Mouse (Mus musculus) limb, embryonic 11.5 days (tissue): ENCODE results near the gene Myof. TPM values are rescaled to one million over a fixed set of nuclear protein-coding genes. Genes with fewer than 3 reads are reported as not detected.

Source experiments
- ATAC-seq: fragments of 200-750 bp; cut with Nextera tagmentation; 2 replicates; pipeline ENCODE4 v1.8.0; 2017; ENCODE audit warnings: low read depth; ENCODE audit not compliant: insufficient number of reproducible peaks, low FRiP score, low TSS enrichment
- DNase-seq: peaks from one replicate; pipeline ENCODE4 v3.0.0-alpha.2; 2015; ENCODE audit warnings: low spot score
- H3K27ac ChIP-seq: fragments of 300-500 bp; sonication (generic); replicated peaks from 2 replicates; pipeline ENCODE4 v1.5.1; 2014; ENCODE audit warnings: low read depth, mild to moderate bottlenecking, low read length
- H3K27me3 ChIP-seq: fragments of 300-500 bp; sonication (generic); 2 replicates; pipeline ENCODE4 v1.6.1; 2014; ENCODE audit warnings: mild to moderate bottlenecking, low read length, mixed read lengths; ENCODE audit not compliant: control insufficient read depth, insufficient read depth
- H3K36me3 ChIP-seq: fragments of 300-500 bp; sonication (generic); 2 replicates; pipeline ENCODE4 v1.6.1; 2014; ENCODE audit warnings: mild to moderate bottlenecking, low read length, moderate library complexity, mixed read lengths; ENCODE audit not compliant: control insufficient read depth, insufficient read depth
- H3K4me1 ChIP-seq: fragments of 300-500 bp; sonication (generic); 2 replicates; pipeline ENCODE4 v1.6.1; 2014; ENCODE audit warnings: low read length, mixed read lengths; ENCODE audit not compliant: control insufficient read depth, insufficient read depth
- H3K4me2 ChIP-seq: fragments of 300-500 bp; sonication (generic); 2 replicates; pipeline ENCODE4 v1.6.1; 2014; ENCODE audit warnings: low read depth, mild to moderate bottlenecking, moderate library complexity; ENCODE audit not compliant: severe bottlenecking
- H3K4me3 ChIP-seq: fragments of 300-500 bp; sonication (generic); 2 replicates; pipeline ENCODE4 v1.5.1; 2014; ENCODE audit warnings: low read depth, low read length
- H3K9ac ChIP-seq: fragments of 300-500 bp; sonication (generic); 2 replicates; pipeline ENCODE4 v1.6.1; 2014; ENCODE audit warnings: mild to moderate bottlenecking, low read length
- H3K9me3 ChIP-seq: fragments of 300-500 bp; sonication (generic); 2 replicates; pipeline ENCODE4 v1.6.1; 2016; ENCODE audit warnings: low read length; ENCODE audit not compliant: control insufficient read depth
- WGBS: fragments of 180-500 bp; shearing (Covaris S2); extraction: QIAGEN DNeasy Blood & Tissue Kit; methylation state at CpG from one replicate; pipeline ENCODE4 v1.1.7; 2014; 5-methylcytosine and 5-hydroxymethylcytosine counted together
- polyA plus RNA-seq: library from polyadenylated mRNA; unstranded; fragments of >200 nt; fragmentation: Nextera tagmentation; extraction: Ambion mirVana; gene quantifications from 2 replicates; pipeline ENCODE4 v1.2.1, GENCODE M21; 2014

Gene Myof
- polyA plus RNA-seq, 1 experiment from 2014 or later = 3.1 TPM

DNA sequence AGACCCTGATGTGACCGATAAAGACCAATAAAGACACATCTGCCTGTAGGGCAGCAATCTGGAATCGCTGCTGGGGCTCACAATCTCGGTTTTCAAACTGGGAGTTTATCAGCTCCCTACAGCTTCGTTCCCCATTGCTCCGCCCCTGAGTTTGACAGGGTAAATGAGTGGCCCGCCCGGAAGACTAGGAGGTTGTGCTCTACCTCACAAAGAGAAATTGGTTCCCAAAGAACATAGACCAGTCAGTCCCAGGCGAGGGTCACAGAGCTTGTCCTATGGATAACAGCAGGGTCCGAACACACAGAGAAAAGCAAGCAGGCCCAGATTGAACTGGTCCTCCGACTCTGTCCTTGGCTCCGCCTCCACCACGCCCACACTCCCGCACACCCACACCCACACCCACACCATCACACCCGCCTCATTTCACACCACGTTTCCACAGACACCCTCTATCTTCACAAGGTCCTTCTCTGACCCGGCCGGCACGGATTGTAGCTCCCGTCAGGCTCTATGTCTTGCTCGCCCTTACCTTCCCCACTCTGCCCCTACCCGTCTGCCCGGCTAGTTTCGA, 10.9 kb upstream of the Myof start:
- no peak overlapping the region for H3K27ac ChIP-seq
- H3K27me3 ChIP-seq = no peaks in the 10 kb centered on the region
- 0 out of 2 replicates have a peak, but pooled peaks cover 2% of the 10 kb centered on the region for H3K36me3 ChIP-seq
- H3K9me3 ChIP-seq = no peaks in the 10 kb centered on the region
- H3K4me1 ChIP-seq = peaks cover 10% of the 10 kb centered on the region
- peak; percentile 88 for ATAC-seq
- no peak overlapping the region for H3K9ac ChIP-seq
- H3K4me2 ChIP-seq = peak overlapping the region; percentile 39
- WGBS = under 1% methylated on average over 23 of the region's 23 CpGs
- DNase-seq = no peak
- H3K4me3 ChIP-seq = peak overlapping the region; percentile 60

DNA sequence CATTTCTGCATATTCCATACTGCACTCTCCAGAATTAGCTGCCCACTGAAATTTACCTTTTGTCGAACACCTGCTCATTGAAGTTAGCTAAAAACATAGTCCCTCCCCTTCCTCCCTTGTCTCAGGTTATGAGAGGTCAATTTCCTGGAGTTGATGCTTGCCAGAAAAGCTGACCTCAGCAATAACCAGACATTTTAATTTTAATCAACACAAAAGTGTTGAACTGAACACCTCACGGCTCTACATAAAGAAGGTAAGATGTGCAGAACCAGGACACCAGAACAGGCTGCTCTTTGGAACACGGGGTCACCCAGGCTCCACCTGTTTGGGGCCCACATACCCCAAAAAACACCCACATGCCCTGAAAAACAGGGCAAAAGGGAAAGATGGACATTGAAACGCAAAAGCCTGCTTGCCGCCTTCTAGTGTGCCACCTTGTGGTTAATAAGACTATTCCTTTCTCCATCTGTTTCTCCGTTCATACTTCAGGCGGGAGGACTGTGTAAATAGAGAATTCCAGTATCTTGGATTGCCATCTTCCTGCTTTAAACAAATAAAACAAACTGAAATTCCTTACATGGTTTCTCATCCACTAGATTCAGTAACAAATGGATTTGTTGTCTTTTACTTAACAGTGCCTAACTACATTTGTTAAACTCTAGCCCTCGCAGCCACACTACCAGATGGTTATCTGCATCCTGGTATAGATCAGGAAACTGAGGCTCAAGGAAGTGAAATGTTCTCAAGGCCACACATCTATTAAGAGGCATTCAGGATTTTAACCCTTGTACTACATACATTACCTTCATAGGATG, 10.1 kb upstream of the Myof start:
- Histone ChIP-seq H3K9ac (no peak overlapping the region), H3K4me3 (peak overlapping the region; percentile 60), H3K27ac (no peak overlapping the region), H3K4me1 (peaks cover 10% of the 10 kb centered on the region), H3K9me3 (no peaks in the 10 kb centered on the region), H3K4me2 (peak overlapping the region; percentile 39), H3K36me3 (0 out of 2 replicates have a peak, but pooled peaks cover 2% of the 10 kb centered on the region), H3K27me3 (no peaks in the 10 kb centered on the region)
- no peak for ATAC-seq
- 29% methylated on average over 8 of the region's 8 CpGs for WGBS
- DNase-seq = peak; percentile 44

DNA sequence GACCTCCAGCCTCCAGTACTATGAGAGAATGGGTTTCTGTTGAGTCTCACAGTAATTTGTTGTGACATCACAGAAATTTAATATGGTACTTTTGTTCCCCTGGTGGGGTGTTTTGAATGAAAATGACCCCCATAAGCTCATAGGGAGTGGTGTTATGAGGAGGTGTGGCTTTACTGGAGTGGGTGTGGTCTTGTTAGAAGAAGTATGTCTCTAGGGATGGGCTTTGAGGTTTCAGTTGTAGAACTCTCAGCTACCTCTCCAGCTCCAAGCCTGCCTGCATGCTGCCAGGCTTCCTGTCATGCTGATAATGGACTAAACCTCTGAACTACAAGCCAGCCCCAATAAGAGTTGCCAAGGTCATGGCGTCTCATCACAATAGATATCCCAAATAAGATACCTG, 6.3 kb upstream of the Myof start:
- no peak for ATAC-seq
- H3K27me3 ChIP-seq = no peaks in the 10 kb centered on the region
- H3K4me1 ChIP-seq = peaks cover 3% of the 10 kb centered on the region; the same call in 1 of the 2 replicates

DNA sequence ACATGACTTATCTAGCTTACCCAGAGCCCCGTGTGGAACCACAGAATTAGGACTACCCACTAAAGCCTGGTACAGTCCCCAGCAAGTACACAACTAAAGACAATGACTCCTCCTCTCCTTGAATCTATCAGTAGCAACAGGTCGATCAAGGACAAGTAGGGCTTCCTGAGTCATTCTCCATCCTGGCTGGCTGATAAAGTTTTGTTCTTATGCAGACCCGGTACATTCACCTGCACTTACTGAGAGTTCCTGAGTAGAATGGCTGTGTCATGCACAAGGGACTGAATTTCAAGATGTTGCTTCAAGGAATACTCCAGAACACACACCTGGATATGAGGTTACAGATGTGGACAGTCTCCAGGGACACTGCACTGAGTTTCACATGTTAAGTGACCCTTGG, 1.8 kb upstream of the Myof start:
- Histone ChIP-seq H3K9me3 (no peaks in the 10 kb centered on the region), H3K36me3 (no peaks in the 10 kb centered on the region), H3K4me3 (no peak overlapping the region), H3K9ac (no peak overlapping the region), H3K4me1 (0 out of 2 replicates have a peak, but pooled peaks cover 4% of the 10 kb centered on the region), H3K27me3 (peaks cover 5% of the 10 kb centered on the region; the same call in 1 of the 2 replicates), H3K4me2 (no peak overlapping the region), H3K27ac (no peak overlapping the region)
- DNase-seq (no peak), ATAC-seq (no peak)
- WGBS = 90% methylated on average over 3 of the region's 3 CpGs

More for the DNA sequence above, 6.3 kb upstream of the Myof start:
- Histone ChIP-seq H3K27ac (no peak overlapping the region), H3K36me3 (no peaks in the 10 kb centered on the region), H3K9me3 (no peaks in the 10 kb centered on the region), H3K9ac (no peak overlapping the region), H3K4me3 (no peak overlapping the region), H3K4me2 (no peak overlapping the region)
- WGBS = 85% methylated on average over 1 of the region's 1 CpGs
- no peak for DNase-seq

DNA sequence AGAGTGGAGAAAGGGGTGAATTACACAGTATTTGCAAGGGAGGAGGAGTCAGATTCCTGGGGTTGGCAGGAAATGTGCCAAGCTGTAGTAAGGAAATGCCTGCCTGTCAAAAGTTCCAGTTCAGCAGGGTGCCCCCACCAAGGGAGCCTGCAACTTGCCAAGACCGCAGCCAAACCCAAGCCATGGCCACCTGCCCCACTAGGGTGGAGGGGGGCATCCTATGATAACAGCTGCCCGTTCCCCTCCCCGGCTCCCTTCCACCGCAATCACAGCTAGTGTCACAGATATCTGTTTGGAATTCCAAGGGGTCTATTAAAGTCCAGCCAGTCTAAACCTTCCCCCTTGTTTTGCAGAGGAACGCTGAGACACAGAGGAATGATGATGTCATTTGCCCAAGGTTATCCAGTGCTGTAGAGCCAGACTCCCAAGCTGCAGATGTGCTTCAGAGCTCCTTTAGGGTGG, 1.1 kb downstream of the Myof start:
- peak overlapping the region; percentile 54; the same call in 1 of the 2 replicates for H3K4me2 ChIP-seq
- no peak overlapping the region for H3K27ac ChIP-seq
- ATAC-seq (no peak), DNase-seq (no peak)
- WGBS = 27% methylated on average over 5 of the region's 5 CpGs
- peaks cover 5% of the 10 kb centered on the region; the same call in 1 of the 2 replicates for H3K27me3 ChIP-seq
- H3K9ac ChIP-seq = no peak overlapping the region
- 0 out of 2 replicates have a peak, but pooled peaks cover 4% of the 10 kb centered on the region for H3K4me1 ChIP-seq
- no peaks in the 10 kb centered on the region for H3K9me3 ChIP-seq
- no peaks in the 10 kb centered on the region for H3K36me3 ChIP-seq
- 0 out of 2 replicates have a peak overlapping the region, but pooled peaks have one; percentile 3 for H3K4me3 ChIP-seq

DNA sequence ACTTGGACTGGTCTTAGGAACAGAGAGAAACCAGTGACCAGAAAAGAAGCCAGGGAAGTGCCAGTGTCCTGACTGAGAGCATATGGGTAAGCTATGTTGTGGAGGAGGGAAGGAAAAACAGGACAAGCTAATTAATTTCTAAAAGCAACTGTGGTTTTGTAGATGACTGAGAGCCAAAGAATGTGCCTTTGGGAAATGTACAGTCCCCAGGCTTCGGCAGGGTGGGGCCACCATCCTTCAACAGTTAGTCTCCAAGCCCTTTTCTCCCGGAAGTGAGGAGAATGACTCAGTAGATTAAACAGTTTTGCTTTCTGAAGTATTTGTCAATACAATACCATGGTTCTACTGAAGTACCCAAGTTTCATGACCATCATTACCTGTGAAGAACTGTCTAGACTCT, 5.1 kb downstream of the Myof start:
- no peak overlapping the region for H3K9ac ChIP-seq
- WGBS = 90% methylated on average over 2 of the region's 2 CpGs
- H3K4me3 ChIP-seq = no peak overlapping the region
- H3K27me3 ChIP-seq = peaks cover 5% of the 10 kb centered on the region; the same call in 1 of the 2 replicates
- no peak for DNase-seq
- no peak overlapping the region for H3K27ac ChIP-seq
- no peaks in the 10 kb centered on the region for H3K36me3 ChIP-seq
- ATAC-seq = no peak
- H3K4me2 ChIP-seq = no peak overlapping the region
- H3K9me3 ChIP-seq = no peaks in the 10 kb centered on the region
- H3K4me1 ChIP-seq = 0 out of 2 replicates have a peak, but pooled peaks cover 4% of the 10 kb centered on the region

DNA sequence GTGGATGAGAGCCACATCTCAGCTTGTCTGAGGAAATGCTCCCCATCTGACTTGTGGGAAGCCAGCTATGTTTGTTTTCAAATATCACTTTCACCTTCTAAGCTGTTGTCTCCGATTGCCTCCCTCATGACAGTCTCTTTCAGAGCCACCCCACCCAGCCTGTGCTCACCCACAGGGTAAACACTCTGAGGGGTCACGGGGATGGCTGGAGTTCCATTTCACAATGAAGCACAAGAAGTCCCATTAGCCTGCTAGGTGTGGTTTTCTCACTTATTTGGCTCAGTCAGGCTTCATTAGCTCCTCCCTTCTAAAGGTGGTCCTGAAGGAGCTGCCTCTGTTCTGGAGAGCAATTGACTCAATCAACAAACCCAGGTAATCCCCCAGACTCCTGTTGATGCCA, 7.6 kb downstream of the Myof start:
- H3K27me3 ChIP-seq = no peaks in the 10 kb centered on the region
- H3K4me2 ChIP-seq = no peak overlapping the region
- H3K9me3 ChIP-seq = no peaks in the 10 kb centered on the region
- H3K4me1 ChIP-seq = no peaks in the 10 kb centered on the region
- H3K9ac ChIP-seq = no peak overlapping the region
- no peak overlapping the region for H3K4me3 ChIP-seq
- no peak for ATAC-seq
- H3K27ac ChIP-seq = no peak overlapping the region
- no peak for DNase-seq
- 51% methylated on average over 2 of the region's 2 CpGs for WGBS
- no peaks in the 10 kb centered on the region for H3K36me3 ChIP-seq

DNA sequence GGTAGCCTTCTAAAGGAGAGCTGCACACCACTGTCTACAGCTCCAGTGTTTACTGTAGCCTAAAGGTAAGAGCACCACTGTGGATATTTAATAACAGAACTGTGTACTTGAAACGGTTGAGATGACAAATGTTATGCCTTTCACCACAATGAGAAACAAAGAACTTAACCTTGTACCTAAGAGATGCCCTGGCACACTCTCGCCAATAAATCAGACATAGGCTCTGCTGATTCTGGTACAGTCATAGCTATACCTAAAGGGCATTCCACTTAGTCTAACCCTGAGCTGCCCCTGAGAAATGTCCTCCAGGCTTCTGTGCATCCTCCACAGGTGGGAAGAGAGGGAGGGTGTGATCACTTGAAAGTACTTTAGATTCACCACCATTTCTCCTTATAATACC, 8.7 kb downstream of the Myof start:
- H3K4me2 ChIP-seq = no peak overlapping the region
- no peak overlapping the region for H3K27ac ChIP-seq
- 0 out of 2 replicates have a peak overlapping the region, but pooled peaks have one; percentile 18 for H3K9ac ChIP-seq
- H3K27me3 ChIP-seq = no peaks in the 10 kb centered on the region
- WGBS = 84% methylated on average over 2 of the region's 2 CpGs
- DNase-seq = no peak
- no peaks in the 10 kb centered on the region for H3K4me1 ChIP-seq
- no peaks in the 10 kb centered on the region for H3K9me3 ChIP-seq
- ATAC-seq = no peak
- no peaks in the 10 kb centered on the region for H3K36me3 ChIP-seq
- no peak overlapping the region for H3K4me3 ChIP-seq
